Comparison of ENCODE assay signal across 11 mouse cellular contexts in genomic region chr11:76283841-76284240, GRCm38 (mm10).
"Had no signal": no experiment of that assay in that cellular context is flagged by ENCODE, and none has a peak within 500 bp of the region (broad histone marks: within the 10 kb centered on the region; RNA-seq: fewer than 3 reads in every experiment).

No protein-coding gene starts in this region.

- DNase-seq: kidney, adult 11 months; kidney, adult 9 months; kidney, postnatal 14 days; lung, embryonic 14.5 days; lung, postnatal 14 days; thymus, adult 18-20 months; thymus, postnatal 14 days had no signal

- ATAC-seq: liver, embryonic 12.5 days had no signal

- H3K9me3 ChIP-seq: limb, embryonic 15.5 days; liver, embryonic 12.5 days; midbrain, embryonic 12.5 days; neural tube, embryonic 12.5 days had no signal

- H3K27me3 ChIP-seq: limb, embryonic 15.5 days; liver, embryonic 12.5 days; midbrain, embryonic 12.5 days; neural tube, embryonic 12.5 days had no signal

- H3K4me2 ChIP-seq: limb, embryonic 15.5 days; liver, embryonic 12.5 days; lung, embryonic 14.5 days; midbrain, embryonic 12.5 days; neural tube, embryonic 12.5 days had no signal

- H3K36me3 ChIP-seq: liver, embryonic 12.5 days; midbrain, embryonic 12.5 days; neural tube, embryonic 12.5 days had no signal

- H3K27ac ChIP-seq: limb, embryonic 15.5 days; liver, embryonic 12.5 days; midbrain, embryonic 12.5 days; neural tube, embryonic 12.5 days had no signal

- H3K4me3 ChIP-seq: limb, embryonic 15.5 days; liver, embryonic 12.5 days; midbrain, embryonic 12.5 days; neural tube, embryonic 12.5 days had no signal

- H3K9ac ChIP-seq: limb, embryonic 15.5 days; liver, embryonic 12.5 days; lung, embryonic 14.5 days; midbrain, embryonic 12.5 days; neural tube, embryonic 12.5 days had no signal
